Mouse (Mus musculus): Measurements from ENCODE around the gene Xpo6. TPM values are rescaled to one million over a fixed set of nuclear protein-coding genes. Genes with fewer than 3 reads are reported as not detected.

Gene Xpo6
- polyA plus RNA-seq, 1 experiment from 2014 or later, result 51.0 TPM

DNA sequence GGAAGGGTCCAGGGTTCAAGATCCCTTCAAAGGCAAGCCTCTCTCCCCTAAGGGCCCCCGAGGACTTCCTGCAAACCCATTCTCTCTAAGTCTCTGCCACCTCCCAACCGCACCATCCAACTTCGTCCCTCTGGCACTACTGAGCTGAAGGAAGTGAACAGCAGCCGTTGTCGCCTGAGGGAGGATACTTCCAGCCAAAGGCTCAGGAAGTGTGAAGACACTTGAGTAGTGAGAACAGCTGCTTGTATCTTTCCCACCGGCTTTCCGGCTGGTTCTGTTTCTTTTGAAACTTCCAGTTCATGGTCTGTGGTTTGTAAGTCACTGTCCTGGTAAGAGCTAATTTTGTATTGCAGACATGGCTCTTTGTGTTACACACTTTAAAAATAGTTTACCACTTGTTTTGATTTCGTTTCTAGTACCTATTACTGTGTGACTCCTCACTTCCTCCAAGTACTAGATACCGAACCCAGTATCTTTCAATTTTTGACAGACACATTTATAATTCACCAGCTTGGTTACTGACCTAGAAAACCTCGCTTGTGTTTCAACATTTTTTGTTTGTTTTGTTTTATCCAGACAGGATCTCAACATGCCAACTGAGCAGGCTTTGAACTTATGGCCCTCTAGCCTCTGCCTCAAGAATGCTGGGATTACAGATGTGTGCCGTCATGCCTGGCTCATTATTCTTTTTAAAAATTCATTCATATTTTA, 35.9 kb upstream of the Xpo6 start:
- Histone ChIP-seq H3K4me3 (ENCODE audit: low read depth, low read length) (no peak overlapping the region), H3K27me3 (ENCODE audit: control insufficient read depth, insufficient read depth, low read depth, low read length) (no peaks in the 10 kb centered on the region), H3K4me1 (ENCODE audit: control insufficient read depth, insufficient read depth, low read length) (no peaks in the 10 kb centered on the region), H3K27ac (ENCODE audit: low read length) (no peak overlapping the region), H3K36me3 (ENCODE audit: control insufficient read depth, insufficient read depth, low read length) (no peaks in the 10 kb centered on the region), H3K4me2 (ENCODE audit: low read length) (no peak overlapping the region), H3K9me3 (replicated peaks; ENCODE audit: control insufficient read depth, low read length, poor library complexity, severe bottlenecking) (no peaks in the 10 kb centered on the region), H3K9ac (ENCODE audit: low read depth, low read length) (no peak overlapping the region)
- no peak for ATAC-seq
- WGBS, result 71% methylated on average over 11 of the region's 11 CpGs

DNA sequence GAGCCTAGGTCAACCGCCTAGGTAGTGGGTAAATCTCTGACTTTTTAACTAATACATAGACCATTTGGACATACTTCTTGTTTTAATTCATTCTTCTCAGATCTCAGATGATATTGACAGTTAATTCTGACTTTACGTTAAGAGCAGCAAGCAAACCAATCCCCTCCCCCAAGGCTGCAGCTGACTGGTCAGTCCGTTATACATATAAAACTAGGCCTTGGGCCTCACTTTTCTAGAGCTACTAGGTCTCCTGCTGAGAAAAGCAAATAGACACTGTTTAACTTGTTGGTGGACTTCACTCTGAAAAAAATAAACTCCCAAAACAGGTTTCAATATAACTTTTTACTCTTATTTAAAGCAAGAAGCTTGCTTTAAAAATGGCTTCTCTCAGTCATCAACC, 34.3 kb upstream of the Xpo6 start:
- no peaks in the 10 kb centered on the region for H3K4me1 ChIP-seq (ENCODE audit: control insufficient read depth, insufficient read depth, low read length)
- no peaks in the 10 kb centered on the region for H3K36me3 ChIP-seq (ENCODE audit: control insufficient read depth, insufficient read depth, low read length)
- 85% methylated on average over 3 of the region's 3 CpGs for WGBS
- H3K27me3 ChIP-seq (ENCODE audit: control insufficient read depth, insufficient read depth, low read depth, low read length), result no peaks in the 10 kb centered on the region
- H3K4me2 ChIP-seq (ENCODE audit: low read length), result no peak overlapping the region
- H3K9ac ChIP-seq (ENCODE audit: low read depth, low read length), result no peak overlapping the region
- no peak overlapping the region for H3K27ac ChIP-seq (ENCODE audit: low read length)
- ATAC-seq, result no peak
- H3K4me3 ChIP-seq (ENCODE audit: low read depth, low read length), result no peak overlapping the region
- no peaks in the 10 kb centered on the region for H3K9me3 ChIP-seq (replicated peaks; ENCODE audit: control insufficient read depth, low read length, poor library complexity, severe bottlenecking)

DNA sequence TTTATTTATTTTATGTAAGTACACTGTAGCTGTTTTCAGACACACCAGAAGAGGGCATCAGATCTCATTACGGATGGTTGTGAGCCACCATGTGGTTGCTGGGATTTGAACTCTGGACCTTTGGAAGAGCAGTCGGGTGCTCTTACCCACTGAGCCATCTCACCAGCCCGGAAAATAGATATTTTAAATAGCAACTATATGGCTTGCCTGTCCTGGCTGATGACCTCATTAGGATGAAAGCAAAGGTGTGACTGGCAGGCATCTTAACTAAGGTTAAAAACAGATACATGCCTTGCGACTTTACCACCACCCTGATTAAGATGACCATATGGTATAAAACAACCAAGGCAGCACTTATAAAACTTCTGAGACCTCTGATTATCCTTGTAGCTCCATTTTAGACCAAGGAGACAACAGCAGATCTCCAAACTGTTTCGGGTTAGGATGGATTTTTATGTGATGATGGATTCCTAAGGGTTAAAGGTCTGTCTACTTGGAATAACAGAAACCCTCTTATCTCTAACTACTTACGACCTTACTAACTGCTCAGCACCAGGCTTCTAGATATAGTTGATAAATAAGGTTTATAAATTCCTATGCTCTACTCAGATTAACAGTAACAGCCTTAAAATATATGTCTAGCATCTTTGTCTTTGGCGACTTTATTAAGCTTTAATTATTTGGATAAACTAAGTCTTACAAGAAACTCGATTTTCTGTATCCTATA, 32.2 kb upstream of the Xpo6 start:
- no peaks in the 10 kb centered on the region for H3K36me3 ChIP-seq (ENCODE audit: control insufficient read depth, insufficient read depth, low read length)
- H3K4me3 ChIP-seq (ENCODE audit: low read depth, low read length), result no peak overlapping the region
- H3K4me1 ChIP-seq (ENCODE audit: control insufficient read depth, insufficient read depth, low read length), result no peaks in the 10 kb centered on the region
- no peaks in the 10 kb centered on the region for H3K27me3 ChIP-seq (ENCODE audit: control insufficient read depth, insufficient read depth, low read depth, low read length)
- no peak overlapping the region for H3K27ac ChIP-seq (ENCODE audit: low read length)
- ATAC-seq, result no peak
- no peak overlapping the region for H3K4me2 ChIP-seq (ENCODE audit: low read length)
- 88% methylated on average over 7 of the region's 8 CpGs for WGBS
- H3K9me3 ChIP-seq (replicated peaks; ENCODE audit: control insufficient read depth, low read length, poor library complexity, severe bottlenecking), result no peaks in the 10 kb centered on the region
- no peak overlapping the region for H3K9ac ChIP-seq (ENCODE audit: low read depth, low read length)

DNA sequence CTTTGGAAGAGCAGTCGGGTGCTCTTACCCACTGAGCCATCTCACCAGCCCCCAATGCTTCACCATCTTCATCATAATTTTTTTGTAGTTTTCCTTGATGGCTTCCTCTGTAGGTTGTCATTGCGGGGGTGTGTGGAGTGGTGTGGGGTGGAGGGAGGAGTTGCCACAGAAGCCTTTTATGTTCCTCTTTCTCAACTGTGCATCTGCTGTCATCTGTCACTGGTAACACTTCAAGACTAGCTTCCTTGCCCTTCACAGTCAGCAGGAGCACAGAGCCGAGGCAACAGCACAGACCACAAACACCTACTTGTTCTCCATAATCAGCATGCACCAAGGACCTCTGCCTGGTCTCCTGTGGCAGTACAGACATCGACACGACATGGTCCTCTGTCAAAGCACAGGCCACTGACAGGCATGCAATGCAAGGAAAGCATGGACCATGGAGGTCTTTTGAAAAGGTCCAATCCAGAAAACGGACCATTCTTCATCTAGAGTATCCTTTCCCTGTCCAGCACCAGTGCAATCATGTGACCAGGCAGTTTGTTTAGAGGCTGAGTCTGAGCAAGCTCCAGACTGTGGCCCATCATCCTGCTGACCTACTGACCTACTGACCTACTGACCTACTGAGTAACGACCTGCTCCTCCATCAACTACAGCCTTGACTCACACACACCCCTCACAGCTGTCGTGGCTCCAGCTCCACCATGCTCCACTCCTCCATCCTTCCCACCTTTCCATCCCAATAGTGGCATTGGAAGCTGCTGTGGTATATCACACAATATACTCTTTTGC, 30.3 kb upstream of the Xpo6 start:
- no peak overlapping the region for H3K27ac ChIP-seq (ENCODE audit: low read length)
- H3K4me3 ChIP-seq (ENCODE audit: low read depth, low read length), result no peak overlapping the region
- no peaks in the 10 kb centered on the region for H3K36me3 ChIP-seq (ENCODE audit: control insufficient read depth, insufficient read depth, low read length)
- no peak overlapping the region for H3K9ac ChIP-seq (ENCODE audit: low read depth, low read length)
- no peaks in the 10 kb centered on the region; the same call in 1 of the 2 replicates for H3K27me3 ChIP-seq (ENCODE audit: control insufficient read depth, insufficient read depth, low read depth, low read length)
- 79% methylated on average over 8 of the region's 8 CpGs for WGBS
- H3K9me3 ChIP-seq (replicated peaks; ENCODE audit: control insufficient read depth, low read length, poor library complexity, severe bottlenecking), result no peaks in the 10 kb centered on the region
- no peaks in the 10 kb centered on the region for H3K4me1 ChIP-seq (ENCODE audit: control insufficient read depth, insufficient read depth, low read length)
- ATAC-seq, result no peak
- no peak overlapping the region for H3K4me2 ChIP-seq (ENCODE audit: low read length)

DNA sequence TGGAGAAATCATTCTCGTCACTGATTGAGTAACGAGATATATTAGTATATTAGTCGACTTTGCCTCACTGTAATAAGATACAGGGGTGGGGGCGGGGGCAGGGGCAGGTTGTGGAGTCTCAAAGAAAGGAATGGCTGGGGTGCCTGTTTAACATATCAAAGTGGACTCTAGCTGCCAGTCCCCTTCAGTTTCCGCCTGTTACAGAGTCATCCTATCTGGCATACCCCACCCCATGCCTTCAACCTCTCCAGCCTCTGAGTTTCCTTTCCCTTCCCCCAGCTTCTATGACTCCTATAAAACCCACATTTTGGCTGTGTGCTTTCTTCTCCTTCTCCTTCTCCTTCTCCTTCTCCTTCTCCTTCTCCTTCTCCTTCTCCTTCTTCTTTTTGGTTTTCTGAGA, 25.8 kb upstream of the Xpo6 start:
- no peak overlapping the region for H3K4me2 ChIP-seq (ENCODE audit: low read length)
- H3K9ac ChIP-seq (ENCODE audit: low read depth, low read length), result no peak overlapping the region
- H3K27ac ChIP-seq (ENCODE audit: low read length), result no peak overlapping the region
- H3K4me1 ChIP-seq (ENCODE audit: control insufficient read depth, insufficient read depth, low read length), result no peaks in the 10 kb centered on the region
- no peaks in the 10 kb centered on the region; the same call in 1 of the 2 replicates for H3K27me3 ChIP-seq (ENCODE audit: control insufficient read depth, insufficient read depth, low read depth, low read length)
- H3K4me3 ChIP-seq (ENCODE audit: low read depth, low read length), result no peak overlapping the region
- 32% methylated on average over 5 of the region's 5 CpGs for WGBS
- no peaks in the 10 kb centered on the region for H3K9me3 ChIP-seq (replicated peaks; ENCODE audit: control insufficient read depth, low read length, poor library complexity, severe bottlenecking)
- ATAC-seq, result no peak
- no peaks in the 10 kb centered on the region for H3K36me3 ChIP-seq (ENCODE audit: control insufficient read depth, insufficient read depth, low read length)

DNA sequence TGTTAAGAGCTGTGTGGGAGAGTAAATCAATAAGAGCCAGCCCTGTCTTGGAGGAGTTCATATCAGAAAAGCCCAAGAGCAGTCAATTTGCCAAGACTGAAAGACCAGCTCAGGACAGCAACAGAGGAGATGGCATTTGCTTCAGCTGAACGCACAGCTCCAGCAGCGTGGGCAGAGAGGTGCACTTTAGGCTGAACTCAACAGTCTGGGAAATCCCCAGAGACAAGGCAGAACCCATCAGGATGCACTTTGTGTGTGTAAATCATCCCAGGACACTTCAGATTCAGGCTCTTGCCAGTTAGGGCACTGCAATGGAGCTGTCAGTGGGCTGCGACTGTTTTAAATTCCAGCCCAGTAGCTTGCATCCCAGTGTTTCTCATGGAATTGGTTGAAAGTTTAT, 22.5 kb upstream of the Xpo6 start:
- Histone ChIP-seq H3K9ac (ENCODE audit: low read depth, low read length) (no peak overlapping the region), H3K27ac (ENCODE audit: low read length) (no peak overlapping the region), H3K4me2 (ENCODE audit: low read length) (no peak overlapping the region), H3K36me3 (ENCODE audit: control insufficient read depth, insufficient read depth, low read length) (no peaks in the 10 kb centered on the region), H3K4me1 (ENCODE audit: control insufficient read depth, insufficient read depth, low read length) (no peaks in the 10 kb centered on the region), H3K9me3 (replicated peaks; ENCODE audit: control insufficient read depth, low read length, poor library complexity, severe bottlenecking) (no peaks in the 10 kb centered on the region), H3K4me3 (ENCODE audit: low read depth, low read length) (no peak overlapping the region), H3K27me3 (ENCODE audit: control insufficient read depth, insufficient read depth, low read depth, low read length) (no peaks in the 10 kb centered on the region; the same call in 1 of the 2 replicates)
- no peak for ATAC-seq
- 63% methylated on average over 3 of the region's 3 CpGs for WGBS

DNA sequence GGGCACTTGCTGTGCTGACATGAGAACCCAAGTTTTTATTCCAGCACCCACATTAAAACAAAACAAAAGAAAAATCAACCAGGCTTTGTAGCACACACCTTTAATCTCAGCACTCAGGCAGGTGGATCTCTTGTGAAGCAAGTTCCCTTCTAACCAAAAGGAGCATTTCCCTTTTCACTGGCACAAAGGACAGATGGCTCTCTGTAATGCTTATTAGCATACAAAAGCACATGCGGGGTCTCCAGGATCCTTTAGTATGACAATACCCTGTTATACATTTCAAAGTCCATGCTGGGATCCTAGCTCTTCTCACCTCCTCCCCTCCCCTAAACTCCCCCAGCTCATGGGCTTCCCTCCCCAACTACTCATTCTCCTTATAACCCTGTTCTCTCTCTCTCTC, 20.3 kb upstream of the Xpo6 start:
- no peaks in the 10 kb centered on the region for H3K4me1 ChIP-seq (ENCODE audit: control insufficient read depth, insufficient read depth, low read length)
- H3K27ac ChIP-seq (ENCODE audit: low read length), result no peak overlapping the region
- H3K36me3 ChIP-seq (ENCODE audit: control insufficient read depth, insufficient read depth, low read length), result no peaks in the 10 kb centered on the region
- 16% methylated on average over 1 of the region's 1 CpGs for WGBS
- no peak overlapping the region for H3K4me2 ChIP-seq (ENCODE audit: low read length)
- no peaks in the 10 kb centered on the region for H3K27me3 ChIP-seq (ENCODE audit: control insufficient read depth, insufficient read depth, low read depth, low read length)
- no peaks in the 10 kb centered on the region for H3K9me3 ChIP-seq (replicated peaks; ENCODE audit: control insufficient read depth, low read length, poor library complexity, severe bottlenecking)
- H3K4me3 ChIP-seq (ENCODE audit: low read depth, low read length), result no peak overlapping the region
- H3K9ac ChIP-seq (ENCODE audit: low read depth, low read length), result no peak overlapping the region
- ATAC-seq, result no peak

DNA sequence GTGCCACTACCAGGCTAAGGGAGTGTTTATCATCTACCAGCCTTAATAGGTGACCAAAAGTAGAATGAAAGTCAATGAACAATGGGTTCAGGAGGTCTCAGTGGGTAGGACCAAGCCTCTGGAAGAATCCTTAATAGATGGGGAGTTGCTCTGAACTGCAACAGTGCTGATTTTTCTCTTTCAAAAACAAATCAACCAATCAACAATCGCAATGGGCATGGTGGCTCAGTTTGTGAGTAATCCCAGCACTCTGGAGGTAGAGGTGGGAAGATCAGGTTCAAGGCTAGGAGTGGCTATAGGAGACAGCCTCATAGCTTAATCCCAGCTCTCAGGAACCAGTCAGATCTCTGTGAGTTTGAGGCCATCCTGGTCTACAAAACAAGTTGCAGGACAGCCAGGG, 18.0 kb upstream of the Xpo6 start:
- Histone ChIP-seq H3K27ac (ENCODE audit: low read length) (no peak overlapping the region), H3K4me2 (ENCODE audit: low read length) (no peak overlapping the region), H3K36me3 (ENCODE audit: control insufficient read depth, insufficient read depth, low read length) (no peaks in the 10 kb centered on the region), H3K27me3 (ENCODE audit: control insufficient read depth, insufficient read depth, low read depth, low read length) (no peaks in the 10 kb centered on the region), H3K9ac (ENCODE audit: low read depth, low read length) (no peak overlapping the region), H3K4me1 (ENCODE audit: control insufficient read depth, insufficient read depth, low read length) (no peaks in the 10 kb centered on the region), H3K9me3 (replicated peaks; ENCODE audit: control insufficient read depth, low read length, poor library complexity, severe bottlenecking) (no peaks in the 10 kb centered on the region), H3K4me3 (ENCODE audit: low read depth, low read length) (no peak overlapping the region)
- 79% methylated on average over 1 of the region's 1 CpGs for whole genome bisulfite sequencing
- ATAC-seq, result no peak

DNA sequence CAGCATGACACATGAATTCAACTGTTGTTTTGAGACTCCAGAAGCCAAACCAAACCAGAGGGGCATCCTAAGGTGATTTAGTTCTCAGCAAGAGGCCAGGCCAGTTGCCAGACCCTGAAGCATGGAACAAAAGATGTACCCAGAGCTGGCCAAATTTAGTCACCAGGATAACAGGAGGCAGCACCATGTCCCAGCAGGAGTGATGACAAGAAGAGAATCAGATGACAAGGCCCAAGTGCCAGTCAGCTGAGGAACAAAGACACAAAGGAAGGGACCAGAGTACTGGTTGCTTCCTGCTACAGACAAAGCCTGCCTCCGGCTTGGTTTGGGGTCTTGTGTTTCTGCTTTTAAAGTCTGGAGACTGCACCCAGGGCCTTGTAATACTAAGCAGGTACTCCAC, 16.6 kb upstream of the Xpo6 start:
- no peak for ATAC-seq
- WGBS, result 38% methylated on average over 1 of the region's 1 CpGs
- no peak overlapping the region for H3K4me3 ChIP-seq (ENCODE audit: low read depth, low read length)
- H3K4me1 ChIP-seq (ENCODE audit: control insufficient read depth, insufficient read depth, low read length), result no peaks in the 10 kb centered on the region
- H3K27ac ChIP-seq (ENCODE audit: low read length), result no peak overlapping the region
- no peaks in the 10 kb centered on the region for H3K36me3 ChIP-seq (ENCODE audit: control insufficient read depth, insufficient read depth, low read length)
- H3K9ac ChIP-seq (ENCODE audit: low read depth, low read length), result no peak overlapping the region
- H3K27me3 ChIP-seq (ENCODE audit: control insufficient read depth, insufficient read depth, low read depth, low read length), result no peaks in the 10 kb centered on the region
- H3K9me3 ChIP-seq (replicated peaks; ENCODE audit: control insufficient read depth, low read length, poor library complexity, severe bottlenecking), result no peaks in the 10 kb centered on the region
- H3K4me2 ChIP-seq (ENCODE audit: low read length), result no peak overlapping the region

All from midbrain, embryonic 16.5 days (tissue).